Mouse (Mus musculus) heart, embryonic 10.5 days (tissue): ENCODE measurements around the gene Defb23. TPM values are rescaled to one million over a fixed set of nuclear protein-coding genes. Genes with fewer than 3 reads are reported as not detected.
"Not testable (repeated sequence)": the region's sequence is repeated elsewhere in the genome, so short reads cannot be mapped to it uniquely, and the experiment has no call there.

Source experiments
- DNase-seq: peaks from one replicate; pipeline ENCODE4 v3.0.0-alpha.2; 2017; ENCODE audit warnings: low spot score
- H3K27ac ChIP-seq: fragments of 300-500 bp; sonication (generic); 2 replicates; pipeline ENCODE4 v1.5.1; 2016; ENCODE audit warnings: mild to moderate bottlenecking
- H3K27me3 ChIP-seq: fragments of 300-500 bp; sonication (generic); 2 replicates; pipeline ENCODE4 v1.6.1; 2016; ENCODE audit warnings: mild to moderate bottlenecking; ENCODE audit not compliant: poor library complexity, insufficient read depth, severe bottlenecking
- H3K36me3 ChIP-seq: fragments of 300-500 bp; sonication (generic); 2 replicates; pipeline ENCODE4 v1.6.1; 2016; ENCODE audit warnings: mild to moderate bottlenecking, moderate library complexity
- H3K4me1 ChIP-seq: fragments of 300-500 bp; sonication (generic); 2 replicates; pipeline ENCODE4 v1.6.1; 2016; ENCODE audit warnings: mild to moderate bottlenecking
- H3K4me3 ChIP-seq: fragments of 300-500 bp; sonication (generic); 2 replicates; pipeline ENCODE4 v1.5.1; 2016; ENCODE audit warnings: mild to moderate bottlenecking, moderate library complexity
- H3K9me3 ChIP-seq: fragments of 300-500 bp; sonication (generic); 2 replicates; pipeline ENCODE4 v1.6.1; 2016; ENCODE audit warnings: mild to moderate bottlenecking, moderate library complexity
- WGBS: fragments of 180-500 bp; shearing (Covaris S2); methylation state at CpG from one replicate; pipeline ENCODE4 v1.1.7; 2016; 5-methylcytosine and 5-hydroxymethylcytosine counted together
- polyA plus RNA-seq: library from polyadenylated mRNA; unstranded; fragments of >200 nt; fragmentation: Nextera tagmentation; extraction: Ambion mirVana; gene quantifications from 2 replicates; pipeline ENCODE4 v1.2.1, GENCODE M21; 2016

Defb23 gene
- polyA plus RNA-seq, 1 experiment from 2014 or later: not detected

DNA sequence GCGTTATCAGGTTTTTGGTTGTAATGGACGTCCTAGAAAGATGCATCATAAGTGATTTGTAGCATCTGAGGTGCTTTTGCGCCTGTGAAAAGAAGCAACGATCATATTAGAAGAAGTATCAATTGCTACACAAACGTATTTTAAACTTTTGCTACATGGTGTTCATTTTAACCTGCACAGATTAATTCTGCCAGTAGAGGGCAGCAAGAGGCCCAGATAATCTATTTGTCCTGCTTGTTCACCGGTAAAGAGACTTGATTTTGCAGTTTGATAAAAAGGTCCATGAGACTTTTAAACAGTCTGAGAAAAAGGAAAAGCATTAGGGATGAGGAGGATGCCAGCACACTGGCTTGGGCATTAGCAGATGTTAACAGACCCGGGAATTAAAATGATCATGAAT lies 6.6 kb upstream of the Defb23 start:
- no peaks in the 10 kb centered on the region for H3K36me3 ChIP-seq
- WGBS: 35% methylated on average over 7 of the region's 7 CpGs
- H3K4me1 ChIP-seq: no peaks in the 10 kb centered on the region
- H3K27me3 ChIP-seq: no peaks in the 10 kb centered on the region
- H3K9me3 ChIP-seq: no peaks in the 10 kb centered on the region
- no peak overlapping the region for H3K27ac ChIP-seq
- H3K4me3 ChIP-seq: no peak overlapping the region
- no peak for DNase-seq

DNA sequence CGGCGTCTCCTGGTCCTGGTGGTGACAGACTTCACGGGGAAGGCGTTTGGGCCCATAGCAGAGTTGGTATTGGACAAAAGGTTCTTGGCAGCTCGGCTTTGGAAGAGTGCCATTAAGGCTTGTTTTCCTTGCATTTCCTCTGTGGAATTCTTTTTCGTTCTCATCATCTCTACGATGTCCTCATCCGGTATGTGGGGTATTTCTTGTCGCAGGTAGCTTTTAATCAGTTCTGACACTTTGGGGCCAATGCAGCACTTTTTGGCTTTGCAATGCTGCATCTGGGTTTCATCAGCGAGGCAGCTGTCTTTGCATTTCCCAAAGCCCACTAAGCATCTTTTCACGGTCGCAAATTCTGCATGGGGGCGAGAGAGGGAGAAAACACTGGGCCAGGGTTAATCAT lies 5.2 kb downstream of the Defb23 start:
- Histone ChIP-seq H3K27ac (no peak overlapping the region), H3K9me3 (no peaks in the 10 kb centered on the region), H3K4me1 (no peaks in the 10 kb centered on the region), H3K27me3 (peaks cover 4% of the 10 kb centered on the region; the same call in 1 of the 2 replicates), H3K36me3 (no peaks in the 10 kb centered on the region), H3K4me3 (no peak overlapping the region)
- WGBS: 63% methylated on average over 13 of the region's 13 CpGs
- no peak for DNase-seq

DNA sequence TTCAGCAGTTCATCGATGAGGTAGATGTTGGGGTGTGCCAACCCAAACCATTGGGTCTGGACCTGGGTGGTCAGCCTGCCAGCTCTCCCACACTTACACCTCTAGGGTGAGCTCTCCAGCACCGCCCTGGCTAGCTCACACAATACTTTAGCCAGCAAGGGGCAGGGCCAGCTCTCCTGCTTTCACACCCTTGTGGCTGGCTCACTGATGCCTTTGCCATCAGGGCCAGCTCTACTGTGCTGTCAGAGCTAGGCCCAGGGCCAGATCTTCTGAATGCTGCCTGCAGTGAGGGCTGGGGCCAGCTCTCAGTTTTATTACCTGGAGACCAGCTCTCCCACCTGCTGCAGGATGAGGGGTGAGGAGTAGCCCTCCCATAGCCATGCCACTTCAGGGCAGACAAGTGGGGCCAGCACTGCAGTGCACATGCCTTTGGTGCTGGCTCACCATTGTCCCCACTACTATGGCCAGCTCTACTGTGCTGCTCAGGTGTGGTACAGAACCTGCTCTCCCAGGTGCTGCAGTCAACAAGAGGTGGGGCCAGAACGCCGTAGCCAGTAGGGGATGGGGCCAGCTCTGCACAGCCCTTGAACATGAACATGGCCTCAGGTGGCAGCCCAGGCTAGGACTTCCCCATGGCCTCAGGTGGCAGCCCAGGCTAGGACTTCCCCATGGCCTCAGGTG lies 12.2 kb downstream of the Defb23 start:
- no peak overlapping the region for H3K4me3 ChIP-seq
- DNase-seq: no peak
- 75% methylated on average over 4 of the region's 4 CpGs for WGBS
- H3K9me3 ChIP-seq: no peaks in the 10 kb centered on the region
- no peak overlapping the region for H3K27ac ChIP-seq
- peaks cover 13% of the 10 kb centered on the region; the same call in 1 of the 2 replicates for H3K27me3 ChIP-seq
- H3K36me3 ChIP-seq: no peaks in the 10 kb centered on the region
- peaks cover 16% of the 10 kb centered on the region for H3K4me1 ChIP-seq

DNA sequence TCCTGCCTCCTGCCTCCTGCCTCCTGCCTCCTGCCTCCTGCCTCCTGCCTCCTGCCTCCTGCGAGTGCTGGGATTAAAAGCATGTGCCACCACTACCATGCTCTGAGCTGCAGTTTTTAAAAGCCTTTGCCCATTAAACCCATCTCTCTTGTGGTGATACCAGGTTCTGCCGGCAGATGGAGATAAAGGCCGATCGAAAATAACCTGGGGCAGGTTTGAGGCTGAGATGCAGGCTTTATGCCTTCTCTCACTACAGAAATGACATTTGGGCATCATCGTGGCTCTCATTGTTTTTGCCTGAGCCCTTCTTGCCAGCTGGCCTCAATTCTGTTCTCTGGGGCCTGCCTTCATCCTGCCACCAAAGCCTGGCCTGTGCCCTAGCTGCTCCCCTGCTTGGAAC lies 14.2 kb downstream of the Defb23 start:
- H3K27ac ChIP-seq: no peak overlapping the region
- no peaks in the 10 kb centered on the region for H3K36me3 ChIP-seq
- no peak overlapping the region for H3K4me3 ChIP-seq
- WGBS: 6% methylated on average over 5 of the region's 5 CpGs
- H3K4me1 ChIP-seq: peaks cover 21% of the 10 kb centered on the region
- no peaks in the 10 kb centered on the region for H3K9me3 ChIP-seq
- 0 out of 2 replicates have a peak, but pooled peaks cover 9% of the 10 kb centered on the region for H3K27me3 ChIP-seq
- DNase-seq: no peak

DNA sequence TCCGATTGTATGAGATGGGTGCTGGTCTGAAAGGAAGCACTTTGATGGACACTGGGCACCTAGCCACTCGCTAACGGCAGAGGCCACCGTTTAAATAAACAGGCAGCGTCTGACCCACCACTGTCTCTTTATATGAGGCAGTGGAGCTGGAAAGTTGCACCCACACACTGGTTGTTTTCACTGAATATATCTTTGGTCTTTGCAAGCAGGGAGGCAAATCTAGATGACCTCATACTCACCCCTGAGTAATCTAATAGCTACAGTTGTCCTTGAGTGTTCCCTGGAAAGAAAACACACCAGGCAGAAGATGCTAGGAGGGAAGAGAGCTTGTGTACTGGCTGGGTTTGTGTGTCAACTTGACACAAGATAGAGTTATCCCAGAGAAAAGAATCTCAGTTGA lies 17.0 kb downstream of the Defb23 start:
- DNase-seq: no peak
- Histone ChIP-seq H3K27me3 (0 out of 2 replicates have a peak, but pooled peaks cover 5% of the 10 kb centered on the region), H3K27ac (peak overlapping the region; percentile 42; the same call in 1 of the 2 replicates), H3K4me1 (peaks cover 23% of the 10 kb centered on the region), H3K4me3 (no peak overlapping the region), H3K36me3 (no peaks in the 10 kb centered on the region), H3K9me3 (no peaks in the 10 kb centered on the region)
- 40% methylated on average over 5 of the region's 5 CpGs for WGBS

DNA sequence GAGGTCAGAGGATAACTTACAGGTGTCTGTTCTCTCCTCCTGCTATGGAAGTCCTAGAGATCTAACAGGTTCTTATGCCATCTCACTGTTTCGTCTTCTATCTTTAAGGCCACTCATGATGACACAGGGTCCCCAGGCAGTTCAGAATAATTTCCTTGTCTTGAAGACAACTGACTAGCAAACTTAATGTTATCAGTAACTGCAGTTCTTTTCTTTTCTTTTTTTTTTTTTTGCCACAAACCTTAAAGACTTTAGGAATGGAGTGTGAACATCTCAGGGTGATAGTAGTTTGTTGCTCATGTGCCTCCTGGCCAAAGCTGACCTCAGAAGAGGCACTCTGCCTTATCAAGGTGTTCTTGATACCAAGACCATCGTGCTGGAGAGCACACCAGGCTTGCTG lies 17.8 kb downstream of the Defb23 start:
- Histone ChIP-seq H3K4me3 (no peak overlapping the region), H3K9me3 (no peaks in the 10 kb centered on the region), H3K27ac (peak overlapping the region; percentile 42; the same call in 1 of the 2 replicates), H3K36me3 (no peaks in the 10 kb centered on the region), H3K27me3 (no peaks in the 10 kb centered on the region), H3K4me1 (peaks cover 23% of the 10 kb centered on the region)
- DNase-seq: no peak
- 43% methylated on average over 2 of the region's 2 CpGs for WGBS

DNA sequence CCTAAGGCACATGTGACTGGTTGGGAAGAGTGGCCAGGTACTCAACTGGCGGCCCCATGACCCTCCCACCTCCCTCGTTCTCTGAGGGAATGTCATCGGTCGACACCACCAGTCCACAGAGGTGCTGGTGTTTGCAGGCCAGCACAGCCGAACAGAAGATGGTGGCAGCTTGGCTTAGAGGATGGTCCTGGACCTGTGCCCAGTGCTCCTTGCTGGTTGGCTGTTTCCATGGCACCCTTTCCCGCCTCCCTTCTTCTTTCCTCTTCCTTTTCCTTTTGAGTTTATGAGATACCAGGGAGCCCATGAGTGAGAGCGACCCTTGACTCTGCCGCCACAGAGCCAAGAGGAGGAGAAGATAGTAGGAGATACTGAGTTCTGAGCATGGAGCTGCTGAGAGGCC lies 21.1 kb downstream of the Defb23 start:
- no peaks in the 10 kb centered on the region for H3K27me3 ChIP-seq
- 76% methylated on average over 8 of the region's 8 CpGs for WGBS

DNA sequence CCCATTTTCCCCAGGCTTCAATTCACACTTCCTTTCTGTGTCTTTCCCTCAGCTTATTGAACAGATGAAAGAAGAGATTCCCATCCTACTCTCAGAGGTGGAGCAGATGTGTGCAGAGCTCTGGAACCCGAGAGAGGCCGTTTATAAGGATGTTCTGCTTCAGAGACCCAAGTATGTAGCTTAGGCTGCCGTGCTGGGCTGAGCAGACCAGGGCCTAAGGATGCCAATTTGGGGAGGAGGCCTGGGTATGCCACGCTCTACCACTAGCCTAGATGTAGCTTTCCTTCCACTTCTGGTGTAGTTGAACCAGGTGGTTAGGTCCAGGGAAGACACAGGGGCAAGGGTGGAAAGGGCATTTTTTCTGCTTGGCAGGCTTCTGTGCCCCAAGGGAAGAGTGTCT lies 22.1 kb downstream of the Defb23 start:
- no peaks in the 10 kb centered on the region for H3K9me3 ChIP-seq
- no peak overlapping the region for H3K4me3 ChIP-seq
- no peak for DNase-seq
- no peaks in the 10 kb centered on the region for H3K36me3 ChIP-seq
- no peak overlapping the region for H3K27ac ChIP-seq
- 75% methylated on average over 4 of the region's 4 CpGs for WGBS
- no peaks in the 10 kb centered on the region for H3K27me3 ChIP-seq
- peaks cover 16% of the 10 kb centered on the region for H3K4me1 ChIP-seq

More for the DNA sequence above, 21.1 kb downstream of the Defb23 start:
- H3K9me3 ChIP-seq: no peaks in the 10 kb centered on the region
- no peak overlapping the region for H3K4me3 ChIP-seq
- no peaks in the 10 kb centered on the region for H3K36me3 ChIP-seq
- no peak overlapping the region for H3K27ac ChIP-seq
- H3K4me1 ChIP-seq: peaks cover 20% of the 10 kb centered on the region
- DNase-seq: no peak

DNA sequence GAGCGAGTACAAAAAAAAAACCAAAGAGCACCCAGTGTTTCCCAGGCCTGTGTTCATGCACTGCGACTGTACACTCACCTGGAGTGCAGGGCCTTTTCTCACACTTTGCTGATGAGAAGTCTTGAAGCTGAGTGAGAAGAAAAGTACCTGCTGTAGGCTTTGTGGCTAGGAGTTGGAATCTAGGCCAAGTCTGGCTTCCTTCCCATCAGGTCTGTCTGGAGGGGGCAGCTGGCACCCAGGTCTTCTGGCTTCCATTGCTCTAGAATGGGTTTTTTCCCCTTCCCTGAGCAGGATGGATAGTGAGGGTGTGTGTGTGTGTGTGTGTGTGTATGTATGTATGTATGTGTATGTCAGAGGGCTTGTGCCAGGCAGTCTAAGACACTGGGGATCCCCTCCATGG lies 24.6 kb downstream of the Defb23 start:
- H3K4me1 ChIP-seq: peaks cover 31% of the 10 kb centered on the region
- no peak overlapping the region for H3K4me3 ChIP-seq
- 79% methylated on average over 2 of the region's 2 CpGs for WGBS
- H3K36me3 ChIP-seq: no peaks in the 10 kb centered on the region
- DNase-seq: no peak
- no peaks in the 10 kb centered on the region for H3K27me3 ChIP-seq
- H3K9me3 ChIP-seq: no peaks in the 10 kb centered on the region
- H3K27ac ChIP-seq: no peak overlapping the region

DNA sequence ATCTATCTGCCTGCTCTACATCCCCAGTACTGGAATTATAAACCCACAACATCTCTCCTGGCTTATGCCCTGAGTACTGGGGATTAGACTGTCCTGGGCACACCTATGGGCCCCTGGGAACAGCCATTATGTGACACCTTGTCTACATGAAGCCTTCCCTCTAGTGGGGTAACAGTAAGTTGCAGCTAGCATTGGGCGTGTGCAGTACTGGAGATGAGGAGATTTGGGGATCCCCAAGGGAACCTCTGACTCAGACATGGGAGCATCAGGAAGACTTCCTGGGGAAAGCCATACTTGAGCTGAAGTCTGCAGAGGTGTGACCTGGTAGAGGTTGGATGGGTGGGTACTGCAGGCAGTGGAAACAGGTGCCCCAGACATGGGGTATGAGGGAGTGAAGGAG lies 25.5 kb downstream of the Defb23 start:
- Histone ChIP-seq H3K4me3 (no peak overlapping the region), H3K36me3 (no peaks in the 10 kb centered on the region), H3K27me3 (no peaks in the 10 kb centered on the region), H3K27ac (no peak overlapping the region), H3K9me3 (no peaks in the 10 kb centered on the region), H3K4me1 (peaks cover 25% of the 10 kb centered on the region)
- no peak for DNase-seq
- WGBS: 70% methylated on average over 1 of the region's 1 CpGs

DNA sequence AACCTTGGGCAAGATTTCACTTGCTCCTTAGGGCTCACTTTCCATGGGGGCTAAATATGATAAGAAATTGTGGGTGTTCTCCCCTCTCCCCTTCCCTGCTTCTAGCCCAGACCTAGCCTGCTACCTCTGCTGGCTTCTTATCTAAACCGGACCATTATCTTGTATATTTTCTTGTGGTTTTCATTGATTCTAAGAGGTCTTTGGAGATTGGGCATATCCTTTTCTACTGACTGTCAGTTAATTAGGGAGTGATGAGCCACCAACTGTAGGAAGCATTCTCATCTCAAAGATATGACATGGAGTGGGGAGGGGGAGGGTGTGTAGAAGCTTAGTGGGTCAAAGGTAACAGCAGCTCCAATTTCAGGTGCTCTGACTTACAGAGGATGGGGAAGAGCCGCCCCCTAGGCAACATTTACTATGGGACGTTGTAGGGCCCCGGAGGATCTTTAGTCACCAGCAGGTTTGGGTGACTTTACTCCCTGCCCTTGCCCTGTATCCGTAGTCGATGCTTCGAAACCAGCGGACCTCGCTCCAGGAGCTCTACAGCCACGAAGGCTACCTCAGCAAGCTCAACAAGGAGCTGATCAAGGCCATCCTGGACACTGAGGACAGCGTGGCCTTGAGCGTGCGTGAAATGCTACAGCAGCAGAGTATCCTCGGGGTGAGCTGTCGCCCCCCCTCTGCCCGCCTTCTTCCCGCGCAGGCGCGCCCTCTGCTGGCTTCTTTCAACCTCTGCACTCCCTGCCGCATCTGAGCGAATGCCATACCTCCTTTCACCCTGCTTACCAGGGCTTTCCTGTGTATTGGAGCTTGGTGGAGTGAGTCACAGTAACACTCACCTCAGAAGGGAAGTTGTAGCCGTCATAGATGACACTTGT lies 27.2 kb downstream of the Defb23 start:
- Histone ChIP-seq H3K27ac (peak overlapping the region; percentile 89), H3K27me3 (no peaks in the 10 kb centered on the region), H3K36me3 (no peaks in the 10 kb centered on the region), H3K9me3 (no peaks in the 10 kb centered on the region), H3K4me1 (peaks cover 29% of the 10 kb centered on the region), H3K4me3 (peak overlapping the region; percentile 58)
- DNase-seq: peak; percentile 93
- WGBS: 2% methylated on average over 23 of the region's 23 CpGs

DNA sequence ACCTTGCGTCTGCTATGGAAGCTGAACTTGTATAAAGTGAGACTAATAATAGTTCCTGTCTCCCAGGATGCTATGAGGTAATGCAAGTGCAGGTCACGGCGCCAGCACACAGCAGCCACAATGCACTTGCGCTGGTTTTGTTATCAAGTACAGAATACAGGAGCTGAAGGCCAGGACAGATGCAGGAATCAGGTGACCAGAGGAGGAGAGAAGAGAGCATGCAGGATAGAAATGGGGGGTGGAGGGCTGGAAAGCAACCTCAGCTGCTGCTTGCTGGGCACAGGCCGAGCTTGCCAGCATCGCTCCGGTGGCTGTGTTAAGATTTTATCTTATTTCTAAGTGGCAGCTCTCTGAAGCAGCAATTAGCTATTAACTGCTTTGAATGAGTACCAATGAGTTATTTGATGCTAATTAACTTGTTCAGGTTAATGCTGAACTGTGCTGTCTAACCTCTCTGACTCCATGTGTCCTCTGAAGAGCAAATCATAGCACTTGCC lies 28.0 kb downstream of the Defb23 start:
- peak overlapping the region; percentile 58; the same call in 1 of the 2 replicates for H3K4me3 ChIP-seq
- no peaks in the 10 kb centered on the region for H3K36me3 ChIP-seq
- DNase-seq: peak; percentile 85
- no peaks in the 10 kb centered on the region for H3K27me3 ChIP-seq
- WGBS: 43% methylated on average over 7 of the region's 7 CpGs
- H3K9me3 ChIP-seq: no peaks in the 10 kb centered on the region
- H3K27ac ChIP-seq: peak overlapping the region; percentile 89
- peaks cover 29% of the 10 kb centered on the region for H3K4me1 ChIP-seq

DNA sequence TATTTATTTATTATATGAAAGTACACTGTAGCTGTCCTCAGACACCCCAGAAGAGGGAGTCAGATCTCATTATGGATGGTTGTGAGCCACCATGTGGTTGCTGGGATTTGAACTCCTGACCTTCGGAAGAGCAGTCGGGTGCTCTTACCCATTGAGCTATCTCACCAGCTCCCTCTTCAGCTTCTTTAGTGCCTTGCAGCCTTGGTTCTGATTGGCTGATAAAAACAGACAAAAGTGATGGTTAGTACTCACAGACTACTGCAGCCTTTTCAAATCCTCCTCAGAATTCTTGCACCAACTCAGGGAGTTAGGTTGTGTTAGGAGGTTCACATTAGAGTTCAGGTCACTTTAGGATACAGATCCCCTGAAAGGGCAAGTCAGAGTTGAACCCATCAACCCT lies 35.9 kb downstream of the Defb23 start:
- peaks cover 14% of the 10 kb centered on the region for H3K4me1 ChIP-seq
- H3K9me3 ChIP-seq, H3K4me3 ChIP-seq, DNase-seq, H3K27ac ChIP-seq, H3K27me3 ChIP-seq, H3K36me3 ChIP-seq: not testable (repeated sequence)
- 90% methylated on average over 2 of the region's 2 CpGs for WGBS
